Mouse (Mus musculus): ENCODE data around the gene Cirbp.

Cirbp gene

GRCm38 (mm10) chr10:80215048-80215772, 49.4 kb downstream of the Cirbp start:
- no peak for DNase-seq (ENCODE audit: low read depth, low spot score)

DNA sequence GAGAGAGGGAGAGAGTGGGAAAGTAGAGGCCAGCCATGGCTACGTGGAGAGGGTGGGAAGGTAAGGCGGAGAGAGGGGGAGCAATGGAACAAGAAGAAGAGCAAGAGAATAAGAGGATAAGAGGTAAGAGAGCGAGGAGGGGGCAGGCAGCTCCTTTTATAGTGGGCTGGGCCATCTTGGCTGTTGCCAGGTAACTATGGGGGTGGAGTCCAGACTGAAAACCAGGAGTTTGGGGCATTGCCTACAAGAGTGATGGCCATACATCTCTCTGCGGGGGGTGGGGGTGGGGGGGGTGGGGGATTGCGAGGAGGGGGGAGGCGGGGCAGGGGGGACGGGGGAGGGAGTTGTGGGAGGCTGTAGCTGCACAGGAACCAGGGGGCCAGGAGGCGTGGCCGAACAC, 54.9 kb downstream of the Cirbp start:
- no peak for DNase-seq (ENCODE audit: low read depth, low spot score)
